Mouse (Mus musculus) adrenal gland, adult (tissue): ENCODE measurements at regions not wholly inside any gene's neighbourhood (a gene's known extent, or its start where the extent isn't known, plus 50 kb on each side); places are given as distances from the start of the nearest gene placed in this dataset.
"Not testable (repeated sequence)": the region's sequence is repeated elsewhere in the genome, so short reads cannot be mapped to it uniquely, and the experiment has no call there.

Experiments used
- DNase-seq, 2 experiments: peaks; one replicate each; pipeline ENCODE4 v3.0.0; 2022 to 2023; ENCODE audit warnings: low spot score in 1 of 2; ENCODE audit not compliant: inconsistent age in 2 of 2

GRCm38 (mm10) chr17:94866630-94867029 lies 116.8 kb upstream of the Mettl4 start:
- no peak for DNase-seq

GRCm38 (mm10) chr17:94864531-94865318 lies 114.9 kb upstream of the Mettl4 start:
- peak; percentile 86 to 94 for DNase-seq

- not testable (repeated sequence) for DNase-seq
These were observed 104.9 kb upstream of the Mettl4 start for GRCm38 (mm10) chr17:94854698-94855097.

- DNase-seq = peak; percentile 88 to 95
These were observed 84.8 kb upstream of the Mettl4 start for GRCm38 (mm10) chr17:94834446-94835117.

GRCm38 (mm10) chr17:94834067-94834445 lies 84.2 kb upstream of the Mettl4 start:
- not testable (repeated sequence) for DNase-seq

GRCm38 (mm10) chr17:94826415-94826814 lies 76.6 kb upstream of the Mettl4 start:
- DNase-seq = not testable (repeated sequence)

- DNase-seq = no peak
These were observed 58.9 kb upstream of the Mettl4 start for GRCm38 (mm10) chr17:94808758-94809157.
